Mouse (Mus musculus) heart, adult 10 weeks (tissue): ENCODE measurements around the gene Cfap70. TPM values are rescaled to one million over a fixed set of nuclear protein-coding genes. Genes with fewer than 3 reads are reported as not detected.

Experiments used
- polyA plus RNA-seq: library from polyadenylated mRNA; stranded (reverse); fragments of 350-450 nt; fragmentation: Illumina TruSeq; extraction: RNeasy Lipid Tissue Mini Kit (QIAGEN cat#74804); gene quantifications from one replicate; pipeline ENCODE4 v1.2.3, GENCODE M21; 2014; ENCODE audit warnings: low read depth, low replicate concordance

The Cfap70 gene
- polyA plus RNA-seq, result not detected

GRCm38 (mm10) chr14:20451765-20452331 is at the start of gene Cfap70:
Gene Cfap70, minus strand, starts transcription at chr14:20452226.

GRCm38 (mm10) chr14:20496603-20497002 is 44.6 kb upstream of the Cfap70 start, which contains the start of gene Mss51:
Gene Mss51, minus strand, starts transcription at chr14:20496901.

GRCm38 (mm10) chr14:20479291-20480194 is 27.5 kb upstream of the Cfap70 start, which contains the start of gene Anxa7:
Gene Anxa7, minus strand, starts transcription at chr14:20480133.

GRCm38 (mm10) chr14:20393205-20393913 is 58.7 kb downstream of the Cfap70 start, which contains the start of gene Mrps16:
Gene Mrps16, minus strand, starts transcription at chr14:20393634.

GRCm38 (mm10) chr14:20388441-20389129 is 63.4 kb downstream of the Cfap70 start, which contains the start of gene Dnajc9:
Gene Dnajc9, minus strand, starts transcription at chr14:20388910.

GRCm38 (mm10) chr14:20347991-20348541 is 104.0 kb downstream of the Cfap70 start, which contains the start of the genes Ecd and Fam149b:
Gene Ecd, minus strand, starts transcription at chr14:20348121.
Gene Fam149b, plus strand, starts transcription at chr14:20348162.

Other genes starting within 250 kb of the Cfap70 start
- not detected for gene Kcnk16, start 183.0 kb downstream of the Cfap70 start, polyA plus RNA-seq
- gene Nudt13, start 157.5 kb downstream of the Cfap70 start, polyA plus RNA-seq, result 35.0 TPM
- gene Ecd, start 104.1 kb downstream of the Cfap70 start, polyA plus RNA-seq, result 23.3 TPM
- gene Fam149b, start 104.1 kb downstream of the Cfap70 start, polyA plus RNA-seq, result 41.0 TPM
- gene Dnajc9, start 63.3 kb downstream of the Cfap70 start, polyA plus RNA-seq, result 20.8 TPM
- gene Mrps16, start 58.6 kb downstream of the Cfap70 start, polyA plus RNA-seq, result 86.2 TPM
- 68.7 TPM for gene Anxa7, start 27.9 kb upstream of the Cfap70 start, polyA plus RNA-seq
- gene Mss51, start 44.7 kb upstream of the Cfap70 start, polyA plus RNA-seq, result 0.24 TPM
- 66.4 TPM for gene Ppp3cb, start 94.3 kb upstream of the Cfap70 start, polyA plus RNA-seq
- gene Usp54, start 188.8 kb upstream of the Cfap70 start, polyA plus RNA-seq, result 17.6 TPM
- gene Myoz1, start 204.3 kb upstream of the Cfap70 start, polyA plus RNA-seq, result 0.97 TPM
- gene Synpo2l, start 216.1 kb upstream of the Cfap70 start, polyA plus RNA-seq, result 71.9 TPM
- gene Sec24c, start 222.1 kb upstream of the Cfap70 start, polyA plus RNA-seq, result 79.6 TPM
- gene Fut11, start 242.7 kb upstream of the Cfap70 start, polyA plus RNA-seq, result 6.8 TPM